Mouse (Mus musculus) neural tube, embryonic 13.5 days (tissue): ENCODE measurements around the gene Pabpc4. TPM values are rescaled to one million over a fixed set of nuclear protein-coding genes. Genes with fewer than 3 reads are reported as not detected.
"Not testable (repeated sequence)": the region's sequence is repeated elsewhere in the genome, so short reads cannot be mapped to it uniquely, and the experiment has no call there.

ENCODE experiments used
- ATAC-seq: fragments of 200-750 bp; cut with Nextera tagmentation; 2 replicates; pipeline ENCODE4 v1.8.0; 2017; ENCODE audit warnings: low read depth, mild to moderate bottlenecking, moderate TSS enrichment, moderate library complexity
- H3K27ac ChIP-seq: fragments of 300-500 bp; sonication (generic); replicated peaks from 2 replicates; pipeline ENCODE4 v1.5.1; 2015; ENCODE audit warnings: moderate library complexity, mild to moderate bottlenecking, inconsistent platforms
- H3K27me3 ChIP-seq: fragments of 300-500 bp; sonication (generic); 2 replicates; pipeline ENCODE4 v1.6.1; 2015; ENCODE audit warnings: mild to moderate bottlenecking, inconsistent platforms
- H3K36me3 ChIP-seq: fragments of 300-500 bp; sonication (generic); 2 replicates; pipeline ENCODE4 v1.6.1; 2015; ENCODE audit warnings: mild to moderate bottlenecking, inconsistent platforms
- H3K4me1 ChIP-seq: fragments of 300-500 bp; sonication (generic); replicated peaks from 2 replicates; pipeline ENCODE4 v1.6.1; 2015; ENCODE audit warnings: inconsistent platforms
- H3K4me2 ChIP-seq: fragments of 300-500 bp; sonication (generic); 2 replicates; pipeline ENCODE4 v1.6.1; 2015; ENCODE audit warnings: inconsistent platforms, mild to moderate bottlenecking, moderate library complexity
- H3K4me3 ChIP-seq: fragments of 300-500 bp; sonication (generic); 2 replicates; pipeline ENCODE4 v1.5.1; 2015; ENCODE audit warnings: mild to moderate bottlenecking, inconsistent platforms
- H3K9ac ChIP-seq: fragments of 300-500 bp; sonication (generic); 2 replicates; pipeline ENCODE4 v1.6.1; 2015; ENCODE audit warnings: moderate library complexity, mild to moderate bottlenecking, inconsistent platforms
- H3K9me3 ChIP-seq: fragments of 300-500 bp; sonication (generic); 2 replicates; pipeline ENCODE4 v1.6.1; 2016; ENCODE audit warnings: inconsistent platforms
- WGBS: fragments of 180-500 bp; shearing (Covaris S2); methylation state at CpG from one replicate; pipeline ENCODE4 v1.1.7; 2015; 5-methylcytosine and 5-hydroxymethylcytosine counted together
- polyA plus RNA-seq: library from polyadenylated mRNA; unstranded; fragments of >200 nt; fragmentation: Nextera tagmentation; extraction: Ambion mirVana; gene quantifications from 2 replicates; pipeline ENCODE4 v1.2.1, GENCODE M21; 2015

The Pabpc4 gene
- polyA plus RNA-seq, 1 experiment from 2014 or later: 24.2 TPM

GRCm38 (mm10) chr4:123293661-123294443 is 31.7 kb downstream of the Pabpc4 start:
- Histone ChIP-seq H3K4me3 (no peak overlapping the region), H3K4me2 (no peak overlapping the region), H3K36me3 (peaks cover 95% of the 10 kb centered on the region), H3K9me3 (no peaks in the 10 kb centered on the region), H3K27me3 (no peaks in the 10 kb centered on the region), H3K4me1 (no peaks in the 10 kb centered on the region), H3K9ac (no peak overlapping the region), H3K27ac (no peak overlapping the region)
- 81% methylated on average over 7 of the region's 7 CpGs for WGBS
- no peak for ATAC-seq

GRCm38 (mm10) chr4:123295026-123295425 is 32.9 kb downstream of the Pabpc4 start:
- H3K9ac ChIP-seq, H3K9me3 ChIP-seq, H3K27me3 ChIP-seq, H3K27ac ChIP-seq, H3K4me2 ChIP-seq, H3K4me1 ChIP-seq, H3K4me3 ChIP-seq, ATAC-seq: not testable (repeated sequence)
- 95% methylated on average over 15 of the region's 15 CpGs for WGBS
- H3K36me3 ChIP-seq: peaks cover 95% of the 10 kb centered on the region

- 94% methylated on average over 21 of the region's 21 CpGs for WGBS
- ATAC-seq: no peak
- H3K36me3 ChIP-seq: peaks cover 97% of the 10 kb centered on the region
- no peak overlapping the region for H3K4me2 ChIP-seq
- H3K27ac ChIP-seq: no peak overlapping the region
- no peak overlapping the region for H3K9ac ChIP-seq
- H3K9me3 ChIP-seq: no peaks in the 10 kb centered on the region
- H3K27me3 ChIP-seq: no peaks in the 10 kb centered on the region
- H3K4me3 ChIP-seq: no peak overlapping the region
- H3K4me1 ChIP-seq: no peaks in the 10 kb centered on the region
These were observed 33.5 kb downstream of the Pabpc4 start for GRCm38 (mm10) chr4:123295516-123296147.

GRCm38 (mm10) chr4:123296148-123296534 is 34.0 kb downstream of the Pabpc4 start:
- Histone ChIP-seq H3K27me3 (no peaks in the 10 kb centered on the region), H3K4me1 (no peaks in the 10 kb centered on the region), H3K36me3 (peaks cover 96% of the 10 kb centered on the region), H3K9me3 (no peaks in the 10 kb centered on the region), H3K9ac (no peak overlapping the region), H3K27ac (no peak overlapping the region), H3K4me3 (no peak overlapping the region), H3K4me2 (no peak overlapping the region)
- no peak for ATAC-seq
- WGBS: 91% methylated on average over 5 of the region's 5 CpGs

GRCm38 (mm10) chr4:123297195-123297960 is 35.2 kb downstream of the Pabpc4 start:
- H3K9me3 ChIP-seq: no peaks in the 10 kb centered on the region
- H3K9ac ChIP-seq: no peak overlapping the region
- no peak overlapping the region for H3K4me2 ChIP-seq
- no peak overlapping the region for H3K27ac ChIP-seq
- no peak for ATAC-seq
- H3K36me3 ChIP-seq: peaks cover 92% of the 10 kb centered on the region
- H3K27me3 ChIP-seq: no peaks in the 10 kb centered on the region
- no peak overlapping the region for H3K4me3 ChIP-seq
- no peaks in the 10 kb centered on the region for H3K4me1 ChIP-seq
- WGBS: 92% methylated on average over 22 of the region's 22 CpGs

GRCm38 (mm10) chr4:123298226-123298625 is 36.1 kb downstream of the Pabpc4 start:
- Histone ChIP-seq H3K4me3 (no peak overlapping the region), H3K4me1 (no peaks in the 10 kb centered on the region), H3K27me3 (no peaks in the 10 kb centered on the region), H3K27ac (no peak overlapping the region), H3K4me2 (no peak overlapping the region), H3K9ac (no peak overlapping the region), H3K36me3 (peaks cover 92% of the 10 kb centered on the region), H3K9me3 (no peaks in the 10 kb centered on the region)
- 89% methylated on average over 4 of the region's 4 CpGs for WGBS
- ATAC-seq: no peak

- Histone ChIP-seq H3K9me3 (no peaks in the 10 kb centered on the region), H3K36me3 (peaks cover 92% of the 10 kb centered on the region), H3K4me3 (no peak overlapping the region), H3K27me3 (no peaks in the 10 kb centered on the region), H3K9ac (no peak overlapping the region), H3K4me2 (no peak overlapping the region), H3K4me1 (no peaks in the 10 kb centered on the region), H3K27ac (no peak overlapping the region)
- no peak for ATAC-seq
- 97% methylated on average over 11 of the region's 11 CpGs for WGBS
These were observed 37.0 kb downstream of the Pabpc4 start for GRCm38 (mm10) chr4:123298980-123299670.

GRCm38 (mm10) chr4:123305789-123306188 is 43.6 kb downstream of the Pabpc4 start:
- no peaks in the 10 kb centered on the region for H3K27me3 ChIP-seq
- no peak overlapping the region for H3K4me2 ChIP-seq
- 45% methylated on average over 3 of the region's 3 CpGs for WGBS
- no peak overlapping the region for H3K27ac ChIP-seq
- no peaks in the 10 kb centered on the region for H3K9me3 ChIP-seq
- ATAC-seq: peak; percentile 36; the same call in 1 of the 2 replicates
- no peaks in the 10 kb centered on the region for H3K4me1 ChIP-seq
- peaks cover 38% of the 10 kb centered on the region for H3K36me3 ChIP-seq
- no peak overlapping the region for H3K4me3 ChIP-seq
- H3K9ac ChIP-seq: no peak overlapping the region

GRCm38 (mm10) chr4:123306999-123307398 is 44.8 kb downstream of the Pabpc4 start:
- Histone ChIP-seq H3K27ac (no peak overlapping the region), H3K27me3 (no peaks in the 10 kb centered on the region), H3K4me1 (no peaks in the 10 kb centered on the region), H3K4me2 (no peak overlapping the region), H3K4me3 (no peak overlapping the region), H3K9me3 (no peaks in the 10 kb centered on the region), H3K9ac (no peak overlapping the region), H3K36me3 (peaks cover 30% of the 10 kb centered on the region)
- no peak for ATAC-seq
- 85% methylated on average over 10 of the region's 10 CpGs for WGBS

- peaks cover 17% of the 10 kb centered on the region for H3K36me3 ChIP-seq
- no peak overlapping the region for H3K4me3 ChIP-seq
- H3K4me2 ChIP-seq: no peak overlapping the region
- H3K4me1 ChIP-seq: no peaks in the 10 kb centered on the region
- no peaks in the 10 kb centered on the region for H3K27me3 ChIP-seq
- ATAC-seq: no peak
- 69% methylated on average over 3 of the region's 3 CpGs for WGBS
- H3K27ac ChIP-seq: no peak overlapping the region
- no peaks in the 10 kb centered on the region for H3K9me3 ChIP-seq
- H3K9ac ChIP-seq: no peak overlapping the region
These were observed 46.1 kb downstream of the Pabpc4 start for GRCm38 (mm10) chr4:123308292-123308691.

GRCm38 (mm10) chr4:123311845-123312244 is 49.7 kb downstream of the Pabpc4 start:
- H3K27ac ChIP-seq: no peak overlapping the region
- no peaks in the 10 kb centered on the region for H3K4me1 ChIP-seq
- H3K4me3 ChIP-seq: no peak overlapping the region
- ATAC-seq: no peak
- no peak overlapping the region for H3K9ac ChIP-seq
- 85% methylated on average over 7 of the region's 7 CpGs for WGBS
- H3K27me3 ChIP-seq: no peaks in the 10 kb centered on the region
- H3K4me2 ChIP-seq: no peak overlapping the region
- no peaks in the 10 kb centered on the region for H3K9me3 ChIP-seq
- H3K36me3 ChIP-seq: peaks cover 4% of the 10 kb centered on the region; the same call in 1 of the 2 replicates

- H3K4me1 ChIP-seq: no peaks in the 10 kb centered on the region
- no peaks in the 10 kb centered on the region for H3K36me3 ChIP-seq
- no peaks in the 10 kb centered on the region for H3K27me3 ChIP-seq
- no peak overlapping the region for H3K27ac ChIP-seq
- H3K9ac ChIP-seq: no peak overlapping the region
- H3K4me3 ChIP-seq: no peak overlapping the region
- no peak for ATAC-seq
- WGBS: 86% methylated on average over 6 of the region's 6 CpGs
- no peaks in the 10 kb centered on the region for H3K9me3 ChIP-seq
- H3K4me2 ChIP-seq: no peak overlapping the region
These were observed 50.9 kb downstream of the Pabpc4 start for GRCm38 (mm10) chr4:123313010-123313409.
